Mouse (Mus musculus): ENCODE measurements around the gene Hist1h2be. TPM values are rescaled to one million over a fixed set of nuclear protein-coding genes. Genes with fewer than 3 reads are reported as not detected.
"Not testable (repeated sequence)": the region's sequence is repeated elsewhere in the genome, so short reads cannot be mapped to it uniquely, and the experiment has no call there.

The Hist1h2be gene
- polyA plus RNA-seq, 1 experiment from 2014 or later = 1.6 TPM

- H3K4me1 ChIP-seq (replicated peaks) = peaks cover 39% of the 10 kb centered on the region
- peak overlapping the region; percentile 47 for H3K4me3 ChIP-seq
- ATAC-seq (ENCODE audit: low read depth) = no peak
- peak overlapping the region; percentile 72 for H3K4me2 ChIP-seq
- peak overlapping the region; percentile 82 for H3K27ac ChIP-seq (replicated peaks)
- H3K9ac ChIP-seq = peak overlapping the region; percentile 58
- no peaks in the 10 kb centered on the region for H3K36me3 ChIP-seq
- H3K27me3 ChIP-seq = no peaks in the 10 kb centered on the region
- H3K9me3 ChIP-seq = no peaks in the 10 kb centered on the region
- 1% methylated on average over 22 of the region's 22 CpGs for WGBS
These were observed 34.6 kb downstream of the Hist1h2be start for GRCm38 (mm10) chr13:23586099-23586939.

- peak overlapping the region; percentile 93 for H3K27ac ChIP-seq (replicated peaks)
- ATAC-seq (ENCODE audit: low read depth) = peak; percentile 90
- under 1% methylated on average over 23 of the region's 36 CpGs for WGBS
- H3K4me1 ChIP-seq (replicated peaks) = peaks cover 44% of the 10 kb centered on the region
- H3K27me3 ChIP-seq, H3K9me3 ChIP-seq, H3K36me3 ChIP-seq: not testable (repeated sequence)
- peak overlapping the region; percentile 72 for H3K4me2 ChIP-seq
- H3K9ac ChIP-seq = peak overlapping the region; percentile 76
- peak overlapping the region; percentile 47 for H3K4me3 ChIP-seq
These were observed 35.4 kb downstream of the Hist1h2be start for GRCm38 (mm10) chr13:23585442-23586098.

- peaks cover 44% of the 10 kb centered on the region for H3K4me1 ChIP-seq (replicated peaks)
- H3K27ac ChIP-seq (replicated peaks) = peak overlapping the region; percentile 93
- ATAC-seq (ENCODE audit: low read depth) = no peak
- peak overlapping the region; percentile 76 for H3K9ac ChIP-seq
- H3K27me3 ChIP-seq = no peaks in the 10 kb centered on the region
- under 1% methylated on average over 21 of the region's 21 CpGs for WGBS
- H3K4me2 ChIP-seq = peak overlapping the region; percentile 72
- peak overlapping the region; percentile 47 for H3K4me3 ChIP-seq
- H3K9me3 ChIP-seq = no peaks in the 10 kb centered on the region
- no peaks in the 10 kb centered on the region for H3K36me3 ChIP-seq
These were observed 35.9 kb downstream of the Hist1h2be start for GRCm38 (mm10) chr13:23585029-23585441.

- Histone ChIP-seq H3K9ac (peak overlapping the region; percentile 76), H3K27ac (replicated peaks) (peak overlapping the region; percentile 93), H3K9me3 (no peaks in the 10 kb centered on the region), H3K36me3 (no peaks in the 10 kb centered on the region), H3K4me1 (replicated peaks) (peaks cover 44% of the 10 kb centered on the region), H3K27me3 (no peaks in the 10 kb centered on the region), H3K4me2 (peak overlapping the region; percentile 72), H3K4me3 (peak overlapping the region; percentile 47)
- no peak for ATAC-seq (ENCODE audit: low read depth)
These were observed 36.6 kb downstream of the Hist1h2be start for GRCm38 (mm10) chr13:23584331-23584730.

GRCm38 (mm10) chr13:23583387-23584068, 37.4 kb downstream of the Hist1h2be start:
- peak overlapping the region; percentile 23; the same call in 1 of the 2 replicates for H3K27ac ChIP-seq (replicated peaks)
- no peaks in the 10 kb centered on the region for H3K9me3 ChIP-seq
- ATAC-seq (ENCODE audit: low read depth) = no peak
- no peaks in the 10 kb centered on the region for H3K36me3 ChIP-seq
- H3K4me2 ChIP-seq = 0 out of 2 replicates have a peak overlapping the region, but pooled peaks have one; percentile 7
- H3K9ac ChIP-seq = no peak overlapping the region
- H3K4me3 ChIP-seq = no peak overlapping the region
- peaks cover 44% of the 10 kb centered on the region for H3K4me1 ChIP-seq (replicated peaks)
- H3K27me3 ChIP-seq = no peaks in the 10 kb centered on the region

GRCm38 (mm10) chr13:23582219-23583056, 38.5 kb downstream of the Hist1h2be start:
- WGBS = 8% methylated on average over 6 of the region's 6 CpGs
- peaks cover 44% of the 10 kb centered on the region for H3K4me1 ChIP-seq (replicated peaks)
- ATAC-seq (ENCODE audit: low read depth) = no peak
- H3K27ac ChIP-seq (replicated peaks) = peak overlapping the region; percentile 82
- H3K4me2 ChIP-seq = peak overlapping the region; percentile 91
- no peaks in the 10 kb centered on the region for H3K36me3 ChIP-seq
- no peaks in the 10 kb centered on the region for H3K9me3 ChIP-seq
- H3K4me3 ChIP-seq = peak overlapping the region; percentile 47
- peak overlapping the region; percentile 72 for H3K9ac ChIP-seq
- no peaks in the 10 kb centered on the region for H3K27me3 ChIP-seq

GRCm38 (mm10) chr13:23581408-23582218, 39.3 kb downstream of the Hist1h2be start, which contains the start of gene Hist1h4d:
Hist1h4d (plus strand) TSS chr13:23581598.
- peak within 1 kb of the TSS; percentile 72 for H3K9ac ChIP-seq
- no peaks in the 10 kb centered on the region for H3K27me3 ChIP-seq
- WGBS = under 1% methylated on average over 43 of the region's 43 CpGs
- H3K4me3 ChIP-seq = peak within 1 kb of the TSS; percentile 47
- H3K36me3 ChIP-seq = no peaks in the 10 kb centered on the region
- H3K4me2 ChIP-seq = peak within 1 kb of the TSS; percentile 91
- peaks cover 47% of the 10 kb centered on the region for H3K4me1 ChIP-seq (replicated peaks)
- peak within 1 kb of the TSS; percentile 82 for H3K27ac ChIP-seq (replicated peaks)
- no peaks in the 10 kb centered on the region for H3K9me3 ChIP-seq
- peak; percentile 88 for ATAC-seq (ENCODE audit: low read depth)

GRCm38 (mm10) chr13:23577835-23578234, 43.1 kb downstream of the Hist1h2be start:
- H3K9ac ChIP-seq = no peak overlapping the region
- no peaks in the 10 kb centered on the region for H3K36me3 ChIP-seq
- ATAC-seq (ENCODE audit: low read depth) = no peak
- H3K4me1 ChIP-seq (replicated peaks) = peaks cover 42% of the 10 kb centered on the region
- no peak overlapping the region for H3K4me2 ChIP-seq
- no peaks in the 10 kb centered on the region for H3K27me3 ChIP-seq
- no peaks in the 10 kb centered on the region for H3K9me3 ChIP-seq
- H3K27ac ChIP-seq (replicated peaks) = no peak overlapping the region
- H3K4me3 ChIP-seq = no peak overlapping the region
- 86% methylated on average over 1 of the region's 1 CpGs for WGBS

GRCm38 (mm10) chr13:23576906-23577639, 43.9 kb downstream of the Hist1h2be start:
- Histone ChIP-seq H3K27me3 (no peaks in the 10 kb centered on the region), H3K4me2 (peak overlapping the region; percentile 81), H3K9me3 (no peaks in the 10 kb centered on the region), H3K27ac (replicated peaks) (0 out of 2 replicates have a peak overlapping the region, but pooled peaks have one; percentile 1), H3K9ac (peak overlapping the region; percentile 78), H3K36me3 (no peaks in the 10 kb centered on the region), H3K4me1 (replicated peaks) (peaks cover 42% of the 10 kb centered on the region), H3K4me3 (0 out of 2 replicates have a peak overlapping the region, but pooled peaks have one; percentile 42)
- ATAC-seq (ENCODE audit: low read depth) = no peak
- WGBS = 54% methylated on average over 6 of the region's 6 CpGs

- H3K4me2 ChIP-seq = peak overlapping the region; percentile 81
- WGBS = 8% methylated on average over 7 of the region's 7 CpGs
- H3K9me3 ChIP-seq = no peaks in the 10 kb centered on the region
- H3K36me3 ChIP-seq = no peaks in the 10 kb centered on the region
- H3K4me3 ChIP-seq = peak overlapping the region; percentile 42
- peaks cover 41% of the 10 kb centered on the region for H3K4me1 ChIP-seq (replicated peaks)
- H3K27ac ChIP-seq (replicated peaks) = peak overlapping the region; percentile 68
- no peaks in the 10 kb centered on the region for H3K27me3 ChIP-seq
- no peak for ATAC-seq (ENCODE audit: low read depth)
- peak overlapping the region; percentile 78 for H3K9ac ChIP-seq
These were observed 44.5 kb downstream of the Hist1h2be start for GRCm38 (mm10) chr13:23576351-23576881.

All from neural tube, embryonic 13.5 days (tissue).